Mouse (Mus musculus) neural tube, embryonic 13.5 days (tissue): ENCODE results near the gene Nfu1. TPM values are rescaled to one million over a fixed set of nuclear protein-coding genes. Genes with fewer than 3 reads are reported as not detected.
A peak's percentile ranks its signal among the peaks of the same experiment; 100 is the strongest.
"Not testable (repeated sequence)": the region's sequence is repeated elsewhere in the genome, so short reads cannot be mapped to it uniquely, and the experiment has no call there.

Experiments
- ATAC-seq: fragments of 200-750 bp; cut with Nextera tagmentation; 2 replicates; pipeline ENCODE4 v1.8.0; 2017; ENCODE audit warnings: low read depth, mild to moderate bottlenecking, moderate TSS enrichment, moderate library complexity
- H3K27ac ChIP-seq: fragments of 300-500 bp; sonication (generic); replicated peaks from 2 replicates; pipeline ENCODE4 v1.5.1; 2015; ENCODE audit warnings: moderate library complexity, mild to moderate bottlenecking, inconsistent platforms
- H3K27me3 ChIP-seq: fragments of 300-500 bp; sonication (generic); 2 replicates; pipeline ENCODE4 v1.6.1; 2015; ENCODE audit warnings: mild to moderate bottlenecking, inconsistent platforms
- H3K36me3 ChIP-seq: fragments of 300-500 bp; sonication (generic); 2 replicates; pipeline ENCODE4 v1.6.1; 2015; ENCODE audit warnings: mild to moderate bottlenecking, inconsistent platforms
- H3K4me1 ChIP-seq: fragments of 300-500 bp; sonication (generic); replicated peaks from 2 replicates; pipeline ENCODE4 v1.6.1; 2015; ENCODE audit warnings: inconsistent platforms
- H3K4me2 ChIP-seq: fragments of 300-500 bp; sonication (generic); 2 replicates; pipeline ENCODE4 v1.6.1; 2015; ENCODE audit warnings: inconsistent platforms, mild to moderate bottlenecking, moderate library complexity
- H3K4me3 ChIP-seq: fragments of 300-500 bp; sonication (generic); 2 replicates; pipeline ENCODE4 v1.5.1; 2015; ENCODE audit warnings: mild to moderate bottlenecking, inconsistent platforms
- H3K9ac ChIP-seq: fragments of 300-500 bp; sonication (generic); 2 replicates; pipeline ENCODE4 v1.6.1; 2015; ENCODE audit warnings: moderate library complexity, mild to moderate bottlenecking, inconsistent platforms
- H3K9me3 ChIP-seq: fragments of 300-500 bp; sonication (generic); 2 replicates; pipeline ENCODE4 v1.6.1; 2016; ENCODE audit warnings: inconsistent platforms
- WGBS: fragments of 180-500 bp; shearing (Covaris S2); methylation state at CpG from one replicate; pipeline ENCODE4 v1.1.7; 2015; 5-methylcytosine and 5-hydroxymethylcytosine counted together
- polyA plus RNA-seq: library from polyadenylated mRNA; unstranded; fragments of >200 nt; fragmentation: Nextera tagmentation; extraction: Ambion mirVana; gene quantifications from 2 replicates; pipeline ENCODE4 v1.2.1, GENCODE M21; 2015

Nfu1 gene
- polyA plus RNA-seq, 1 experiment from 2014 or later = 142 TPM

GRCm38 (mm10) chr6:87031310-87031709 is 22.3 kb downstream of the Nfu1 start:
- not testable (repeated sequence) for H3K4me3 ChIP-seq, H3K27ac ChIP-seq, H3K4me1 ChIP-seq, H3K9me3 ChIP-seq, H3K4me2 ChIP-seq, H3K27me3 ChIP-seq, H3K9ac ChIP-seq, ATAC-seq
- peaks cover 39% of the 10 kb centered on the region for H3K36me3 ChIP-seq
- WGBS = 46% methylated on average over 7 of the region's 7 CpGs

GRCm38 (mm10) chr6:87032401-87032800 is 23.4 kb downstream of the Nfu1 start:
- Histone ChIP-seq H3K4me3 (no peak overlapping the region), H3K9ac (no peak overlapping the region), H3K27me3 (no peaks in the 10 kb centered on the region), H3K4me1 (no peaks in the 10 kb centered on the region), H3K4me2 (no peak overlapping the region), H3K36me3 (peaks cover 30% of the 10 kb centered on the region), H3K27ac (no peak overlapping the region), H3K9me3 (no peaks in the 10 kb centered on the region)
- ATAC-seq = no peak
- 87% methylated on average over 3 of the region's 3 CpGs for WGBS

GRCm38 (mm10) chr6:87034395-87034794 is 25.4 kb downstream of the Nfu1 start:
- 90% methylated on average over 3 of the region's 3 CpGs for WGBS
- no peak for ATAC-seq
- Histone ChIP-seq H3K9me3 (no peaks in the 10 kb centered on the region), H3K36me3 (peaks cover 10% of the 10 kb centered on the region), H3K9ac (no peak overlapping the region), H3K4me2 (no peak overlapping the region), H3K27me3 (no peaks in the 10 kb centered on the region), H3K4me1 (no peaks in the 10 kb centered on the region), H3K27ac (no peak overlapping the region), H3K4me3 (no peak overlapping the region)

DNA sequence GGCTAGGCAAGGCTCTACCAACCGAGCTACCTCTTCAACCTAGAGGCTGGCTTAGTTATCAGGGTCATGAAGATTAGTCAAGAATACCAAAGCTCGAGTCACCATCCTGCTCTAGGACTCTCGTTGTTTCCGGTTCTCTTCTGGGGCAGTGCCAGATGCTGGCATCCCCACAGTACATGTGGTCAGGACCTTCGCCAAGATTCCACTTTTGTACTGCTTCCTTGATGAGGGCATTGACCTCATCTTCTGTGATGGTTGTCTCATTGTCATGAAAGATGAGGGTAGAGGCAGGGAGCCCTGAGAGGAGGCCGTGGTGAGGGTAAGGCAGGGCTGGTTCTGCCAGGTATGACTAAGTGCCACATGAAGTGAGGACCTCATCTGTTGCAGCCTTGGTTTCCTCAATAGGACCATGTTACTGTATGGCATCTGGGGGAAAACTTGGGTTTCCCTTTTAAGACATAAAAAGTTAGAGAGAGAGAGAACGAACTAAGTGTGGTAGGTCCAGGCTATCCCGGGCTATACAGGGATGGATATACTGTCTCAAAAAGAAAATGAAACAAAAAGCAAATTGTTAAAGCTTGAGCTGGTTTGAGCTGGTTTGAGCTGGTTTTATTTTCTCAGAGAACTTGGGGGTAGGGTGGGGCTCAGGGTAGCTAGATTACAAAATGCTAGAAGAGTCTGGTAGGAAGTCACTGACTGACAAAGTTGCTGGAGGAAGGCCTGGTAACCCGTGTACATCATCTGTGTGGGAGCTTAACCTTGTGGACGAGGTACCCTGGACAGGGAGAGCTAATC is 29.0 kb downstream of the Nfu1 start:
- H3K9me3 ChIP-seq = no peaks in the 10 kb centered on the region
- 0 out of 2 replicates have a peak, but pooled peaks cover 10% of the 10 kb centered on the region for H3K4me1 ChIP-seq
- WGBS = 89% methylated on average over 10 of the region's 10 CpGs
- no peaks in the 10 kb centered on the region for H3K36me3 ChIP-seq
- no peak for ATAC-seq
- H3K4me2 ChIP-seq = no peak overlapping the region
- H3K4me3 ChIP-seq = no peak overlapping the region
- H3K9ac ChIP-seq = no peak overlapping the region
- no peak overlapping the region for H3K27ac ChIP-seq
- no peaks in the 10 kb centered on the region for H3K27me3 ChIP-seq

DNA sequence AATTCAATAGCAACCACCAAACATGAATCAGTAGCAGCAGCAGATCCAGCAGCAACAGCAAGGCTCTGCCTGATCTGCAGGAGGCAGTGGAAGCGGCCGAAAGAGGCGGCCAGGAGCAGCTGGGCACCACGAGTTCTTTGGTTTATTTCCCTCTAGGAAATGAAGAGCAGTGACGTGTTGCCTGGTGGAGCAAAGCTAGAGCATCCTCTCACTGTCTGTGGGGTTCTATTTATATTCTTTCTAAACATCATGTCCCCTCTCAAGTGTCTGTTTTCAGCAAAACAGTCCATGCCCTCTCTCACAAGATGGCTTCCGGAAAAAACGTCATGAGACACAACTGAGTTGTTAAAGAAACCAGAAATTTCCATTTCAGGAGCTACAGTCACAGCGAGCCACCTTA is 30.1 kb downstream of the Nfu1 start:
- H3K27me3 ChIP-seq = no peaks in the 10 kb centered on the region
- 85% methylated on average over 8 of the region's 8 CpGs for WGBS
- H3K27ac ChIP-seq = no peak overlapping the region
- no peak overlapping the region for H3K4me2 ChIP-seq
- no peak overlapping the region for H3K4me3 ChIP-seq
- peaks cover 21% of the 10 kb centered on the region for H3K4me1 ChIP-seq
- H3K36me3 ChIP-seq = no peaks in the 10 kb centered on the region
- no peak for ATAC-seq
- no peak overlapping the region for H3K9ac ChIP-seq
- H3K9me3 ChIP-seq = no peaks in the 10 kb centered on the region

- no peaks in the 10 kb centered on the region for H3K36me3 ChIP-seq
- no peaks in the 10 kb centered on the region for H3K27me3 ChIP-seq
- no peak for ATAC-seq
- peak overlapping the region; percentile 99 for H3K27ac ChIP-seq
- no peak overlapping the region for H3K4me3 ChIP-seq
- no peak overlapping the region for H3K9ac ChIP-seq
- WGBS = 80% methylated on average over 4 of the region's 4 CpGs
- no peak overlapping the region for H3K4me2 ChIP-seq
- no peaks in the 10 kb centered on the region for H3K9me3 ChIP-seq
- H3K4me1 ChIP-seq = peaks cover 29% of the 10 kb centered on the region
Observed at GRCm38 (mm10) chr6:87040971-87041370, 31.9 kb downstream of the Nfu1 start.

GRCm38 (mm10) chr6:87041431-87041830 is 32.4 kb downstream of the Nfu1 start:
- no peaks in the 10 kb centered on the region for H3K9me3 ChIP-seq
- H3K36me3 ChIP-seq = no peaks in the 10 kb centered on the region
- no peaks in the 10 kb centered on the region for H3K27me3 ChIP-seq
- ATAC-seq = no peak
- no peak overlapping the region for H3K9ac ChIP-seq
- peak overlapping the region; percentile 77 for H3K4me2 ChIP-seq
- WGBS = 88% methylated on average over 7 of the region's 7 CpGs
- peak overlapping the region; percentile 99 for H3K27ac ChIP-seq
- H3K4me1 ChIP-seq = peaks cover 29% of the 10 kb centered on the region
- H3K4me3 ChIP-seq = peak overlapping the region; percentile 95

GRCm38 (mm10) chr6:87042004-87042336 is 32.9 kb downstream of the Nfu1 start:
- peaks cover 29% of the 10 kb centered on the region for H3K4me1 ChIP-seq
- WGBS = under 1% methylated on average over 11 of the region's 11 CpGs
- no peaks in the 10 kb centered on the region for H3K9me3 ChIP-seq
- ATAC-seq = peak; percentile 12; the same call in 1 of the 2 replicates
- H3K4me3 ChIP-seq = peak overlapping the region; percentile 95
- H3K36me3 ChIP-seq = no peaks in the 10 kb centered on the region
- peak overlapping the region; percentile 99 for H3K27ac ChIP-seq
- peak overlapping the region; percentile 77 for H3K4me2 ChIP-seq
- H3K9ac ChIP-seq = peak overlapping the region; percentile 98
- no peaks in the 10 kb centered on the region for H3K27me3 ChIP-seq

GRCm38 (mm10) chr6:87042337-87043130 is 33.5 kb downstream of the Nfu1 start, which contains the start of gene Gfpt1:
Gene Gfpt1, plus strand, starts transcription at chr6:87042846.
- peak; percentile 98 for ATAC-seq
- under 1% methylated on average over 68 of the region's 68 CpGs for WGBS

GRCm38 (mm10) chr6:87043131-87043516 is 34.1 kb downstream of the Nfu1 start:
- ATAC-seq = peak; percentile 16
- Histone ChIP-seq H3K4me1 (peaks cover 29% of the 10 kb centered on the region), H3K27me3 (no peaks in the 10 kb centered on the region), H3K27ac (peak overlapping the region; percentile 99), H3K9ac (peak overlapping the region; percentile 98), H3K4me3 (peak overlapping the region; percentile 95), H3K4me2 (peak overlapping the region; percentile 77), H3K36me3 (peaks cover 9% of the 10 kb centered on the region), H3K9me3 (no peaks in the 10 kb centered on the region)
- WGBS = 2% methylated on average over 9 of the region's 9 CpGs

More at GRCm38 (mm10) chr6:87042337-87043130, 33.5 kb downstream of the Nfu1 start, which contains the start of gene Gfpt1:
- H3K4me3 ChIP-seq = peak within 1 kb of the TSS; percentile 95
- peak within 1 kb of the TSS; percentile 99 for H3K27ac ChIP-seq
- 0 out of 2 replicates have a peak, but pooled peaks cover 3% of the 10 kb centered on the region for H3K36me3 ChIP-seq
- peak within 1 kb of the TSS; percentile 98 for H3K9ac ChIP-seq
- H3K4me1 ChIP-seq = peaks cover 29% of the 10 kb centered on the region
- no peaks in the 10 kb centered on the region for H3K27me3 ChIP-seq
- H3K9me3 ChIP-seq = no peaks in the 10 kb centered on the region
- H3K4me2 ChIP-seq = peak within 1 kb of the TSS; percentile 77

DNA sequence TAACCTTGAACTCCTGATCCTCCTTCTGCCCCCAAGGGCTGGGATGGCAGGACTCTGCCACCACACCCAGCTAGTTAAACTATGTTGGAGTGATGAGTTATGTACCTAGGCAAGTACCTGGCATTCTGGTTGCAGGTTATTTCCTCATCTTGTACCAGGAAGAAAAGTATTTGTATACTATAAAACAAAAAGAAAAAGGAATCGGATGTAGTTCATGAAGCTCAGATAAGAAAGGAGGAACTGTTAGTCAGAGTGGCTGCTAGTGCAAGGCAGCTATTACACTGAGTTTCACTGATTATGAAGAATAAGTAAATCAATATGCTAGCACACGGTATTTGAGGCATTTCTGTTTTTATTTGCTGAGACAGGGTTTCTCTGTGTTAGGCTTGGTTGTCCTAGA is 35.9 kb downstream of the Nfu1 start:
- 91% methylated on average over 2 of the region's 2 CpGs for WGBS
- H3K4me2 ChIP-seq = no peak overlapping the region

GRCm38 (mm10) chr6:87045507-87045906 is 36.5 kb downstream of the Nfu1 start:
- Histone ChIP-seq H3K4me2 (no peak overlapping the region), H3K27ac (no peak overlapping the region), H3K4me3 (no peak overlapping the region), H3K27me3 (no peaks in the 10 kb centered on the region), H3K9me3 (no peaks in the 10 kb centered on the region), H3K4me1 (peaks cover 29% of the 10 kb centered on the region), H3K36me3 (peaks cover 17% of the 10 kb centered on the region), H3K9ac (no peak overlapping the region)
- no peak for ATAC-seq
- whole genome bisulfite sequencing = 89% methylated on average over 3 of the region's 3 CpGs

More for the DNA sequence above, 35.9 kb downstream of the Nfu1 start:
- no peaks in the 10 kb centered on the region for H3K27me3 ChIP-seq
- ATAC-seq = no peak
- no peaks in the 10 kb centered on the region for H3K9me3 ChIP-seq
- H3K36me3 ChIP-seq = peaks cover 17% of the 10 kb centered on the region
- H3K4me3 ChIP-seq = no peak overlapping the region
- no peak overlapping the region for H3K9ac ChIP-seq
- H3K27ac ChIP-seq = no peak overlapping the region
- peaks cover 29% of the 10 kb centered on the region for H3K4me1 ChIP-seq
